Mouse (Mus musculus) olfactory bulb, adult 2 months (tissue): ENCODE results near the gene Gm37419.

Experiments used
- CTCF ChIP-seq: fragments of 200-500 bp; IDR thresholded peaks from 2 replicates; pipeline ENCODE4 v1.5.1; 2012; ENCODE audit warnings: low read depth, mild to moderate bottlenecking, low read length, moderate library complexity; ENCODE audit not compliant: insufficient read depth
- POLR2A ChIP-seq: fragments of 200-500 bp; IDR thresholded peaks from 2 replicates; pipeline ENCODE4 v1.6.1; 2012; ENCODE audit warnings: mild to moderate bottlenecking, low read depth, low read length, moderate library complexity; ENCODE audit not compliant: insufficient read depth

- TF ChIP-seq CTCF = no peak
- TF ChIP-seq POLR2A = no peak
These were observed 34.4 kb upstream of the Gm37419 start for GRCm38 (mm10) chr16:23953959-23954260.
